Mouse (Mus musculus) testis, adult 2 months (tissue): ENCODE data around the gene Pianp. TPM values are rescaled to one million over a fixed set of nuclear protein-coding genes. Genes with fewer than 3 reads are reported as not detected.

Experiments used
- H3K27ac ChIP-seq: fragments of 200-500 bp; 2 replicates; pipeline ENCODE4 v1.5.1; 2012; ENCODE audit warnings: low read depth, low read length; ENCODE audit not compliant: control insufficient read depth, insufficient read depth
- H3K27me3 ChIP-seq: fragments of 200-500 bp; 2 replicates; pipeline ENCODE4 v1.6.1; 2012; ENCODE audit warnings: mild to moderate bottlenecking, low read length, moderate library complexity; ENCODE audit not compliant: control insufficient read depth, insufficient read depth
- H3K36me3 ChIP-seq: fragments of 200-500 bp; 2 replicates; pipeline ENCODE4 v1.6.1; 2012; ENCODE audit warnings: mild to moderate bottlenecking, low read length; ENCODE audit not compliant: control insufficient read depth, insufficient read depth
- H3K4me1 ChIP-seq: fragments of 200-500 bp; 2 replicates; pipeline ENCODE4 v1.6.1; 2012; ENCODE audit warnings: low read length; ENCODE audit not compliant: control insufficient read depth, insufficient read depth
- H3K4me3 ChIP-seq: fragments of 200-500 bp; 2 replicates; pipeline ENCODE4 v1.5.1; 2012; ENCODE audit warnings: low read depth, mild to moderate bottlenecking, low read length, moderate library complexity, mixed read lengths; ENCODE audit not compliant: control insufficient read depth
- CTCF ChIP-seq: fragments of 200-500 bp; IDR thresholded peaks from 2 replicates; pipeline ENCODE4 v1.5.1; 2012; ENCODE audit warnings: low read depth, mild to moderate bottlenecking, inconsistent platforms, low read length, moderate library complexity; ENCODE audit not compliant: control insufficient read depth, insufficient read depth, insufficient replicate concordance
- POLR2A ChIP-seq: fragments of 200-500 bp; IDR thresholded peaks from 2 replicates; pipeline ENCODE4 v1.6.1; 2012; ENCODE audit warnings: low read depth, mild to moderate bottlenecking, inconsistent platforms, low read length, moderate library complexity; ENCODE audit not compliant: control insufficient read depth
- polyA plus RNA-seq: library from polyadenylated mRNA; depleted of rRNA; stranded (reverse); fragments of >200 nt; gene quantifications from 2 replicates; pipeline ENCODE4 v1.2.3, GENCODE M21; 2012; rRNA removed

Pianp gene
- polyA plus RNA-seq: 0.23 and 0.38 TPM in 2 replicates

- Histone ChIP-seq H3K27ac (no peak within 1 kb of the TSS), H3K27me3 (0 out of 2 replicates have a peak, but pooled peaks cover 2% of the 10 kb centered on the region)
- TF ChIP-seq POLR2A (no peak), CTCF (no peak)
Observed at GRCm38 (mm10) chr6:124996551-124997501, at the start of gene Pianp. Pianp (plus strand) TSS chr6:124996694.

DNA sequence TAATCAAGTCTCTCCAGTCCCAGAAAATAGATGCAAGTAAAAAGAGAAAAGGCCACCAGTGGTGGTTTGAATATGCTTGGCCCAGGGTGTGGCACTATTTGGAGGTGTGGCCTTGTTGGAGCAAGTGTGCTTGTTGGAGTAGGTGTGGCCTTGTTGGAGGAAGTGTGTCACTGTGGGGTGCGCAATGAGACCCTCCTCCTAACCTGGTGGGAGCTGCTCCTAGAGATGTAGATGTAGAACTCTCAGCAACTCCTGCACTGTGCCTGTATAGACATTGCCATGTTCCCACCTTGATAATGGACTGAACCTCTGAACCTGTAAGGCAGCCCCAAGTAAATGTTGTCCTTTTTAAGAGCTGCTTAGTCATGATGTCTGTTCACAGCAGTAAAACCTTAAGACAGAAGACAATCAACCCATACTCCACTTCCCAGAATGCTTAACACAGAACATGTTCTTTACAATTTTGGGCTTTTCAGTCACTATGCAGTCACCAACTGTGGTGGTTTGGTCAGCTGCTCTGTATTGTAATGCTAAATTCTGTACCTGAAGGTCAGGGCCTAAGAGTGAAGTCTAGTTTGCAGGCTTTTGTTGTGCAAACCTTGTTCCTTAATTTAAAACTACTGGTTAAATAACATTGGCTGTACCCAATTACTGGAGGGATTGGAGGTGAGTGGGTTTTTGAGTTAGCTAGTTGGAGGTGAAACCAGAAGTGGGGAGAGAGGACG is 42.3 kb upstream of the Pianp start:
- H3K36me3 ChIP-seq: no peaks in the 10 kb centered on the region; the same call in none of the 2 replicates
- TF ChIP-seq CTCF (no peak), POLR2A (no peak)
- no peak overlapping the region for H3K27ac ChIP-seq
- no peak overlapping the region for H3K4me3 ChIP-seq
- no peaks in the 10 kb centered on the region for H3K27me3 ChIP-seq
- H3K4me1 ChIP-seq: no peaks in the 10 kb centered on the region

More at GRCm38 (mm10) chr6:124996551-124997501, at the start of gene Pianp:
- H3K4me1 ChIP-seq: peaks cover 22% of the 10 kb centered on the region
- H3K4me3 ChIP-seq: peak within 1 kb of the TSS; percentile 57
- H3K36me3 ChIP-seq: no peaks in the 10 kb centered on the region

- Histone ChIP-seq H3K36me3 (peaks cover 4% of the 10 kb centered on the region), H3K27me3 (no peaks in the 10 kb centered on the region), H3K4me3 (no peak overlapping the region), H3K4me1 (no peaks in the 10 kb centered on the region), H3K27ac (no peak overlapping the region)
- TF ChIP-seq CTCF (no peak), POLR2A (no peak)
Observed at GRCm38 (mm10) chr6:124955212-124955611, 41.3 kb upstream of the Pianp start.

- Histone ChIP-seq H3K27ac (no peak overlapping the region), H3K27me3 (no peaks in the 10 kb centered on the region), H3K4me3 (no peak overlapping the region), H3K36me3 (peaks cover 4% of the 10 kb centered on the region), H3K4me1 (no peaks in the 10 kb centered on the region; the same call in 1 of the 2 replicates)
- no peak for TF ChIP-seq CTCF
- TF ChIP-seq POLR2A: no peak
Observed at GRCm38 (mm10) chr6:124958127-124958526, 38.4 kb upstream of the Pianp start.

- Histone ChIP-seq H3K27me3 (no peaks in the 10 kb centered on the region), H3K4me3 (no peak overlapping the region), H3K36me3 (peaks cover 4% of the 10 kb centered on the region), H3K4me1 (peaks cover 5% of the 10 kb centered on the region), H3K27ac (no peak overlapping the region)
- TF ChIP-seq CTCF: no peak
- no peak for TF ChIP-seq POLR2A
Observed at GRCm38 (mm10) chr6:124959960-124960359, 36.5 kb upstream of the Pianp start.

GRCm38 (mm10) chr6:124961021-124961420 is 35.5 kb upstream of the Pianp start:
- no peak overlapping the region for H3K4me3 ChIP-seq
- H3K36me3 ChIP-seq: peaks cover 4% of the 10 kb centered on the region
- TF ChIP-seq POLR2A: no peak
- no peak overlapping the region for H3K27ac ChIP-seq
- no peaks in the 10 kb centered on the region for H3K27me3 ChIP-seq
- H3K4me1 ChIP-seq: peaks cover 5% of the 10 kb centered on the region

GRCm38 (mm10) chr6:124964638-124965037 is 31.9 kb upstream of the Pianp start:
- no peak for TF ChIP-seq CTCF
- TF ChIP-seq POLR2A: no peak
- no peaks in the 10 kb centered on the region for H3K27me3 ChIP-seq
- H3K36me3 ChIP-seq: peaks cover 4% of the 10 kb centered on the region; the same call in 1 of the 2 replicates
- peaks cover 5% of the 10 kb centered on the region for H3K4me1 ChIP-seq
- peak overlapping the region; percentile 96 for H3K4me3 ChIP-seq
- peak overlapping the region; percentile 94 for H3K27ac ChIP-seq
